Comparison of ENCODE assay signal across 14 mouse cellular contexts in the genomic region with DNA sequence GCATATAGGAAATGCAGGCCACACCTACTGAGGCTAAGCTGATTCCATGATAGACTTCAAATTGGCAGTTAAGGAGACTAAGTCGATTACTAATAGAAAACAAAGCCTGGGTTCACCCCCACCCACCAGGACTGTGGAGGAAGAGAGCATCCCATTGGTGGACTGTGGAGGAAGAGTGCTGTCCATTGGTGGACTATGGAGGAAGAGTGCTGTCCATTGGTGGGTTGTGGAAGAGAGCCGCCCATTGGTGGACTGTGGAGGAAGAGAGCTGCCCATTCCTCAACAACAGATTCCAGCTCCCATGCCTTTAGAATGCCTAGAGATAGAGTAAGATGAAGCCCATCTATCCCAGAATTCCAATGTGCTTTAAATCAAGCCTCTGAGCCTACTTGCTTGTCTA. TPM values are rescaled to one million over a fixed set of nuclear protein-coding genes. Genes with fewer than 3 reads are reported as not detected.
DNase-seq lines count a peak whose midpoint lies in the region; TF ChIP-seq lines count a peak whose summit lies in the region.
"Had no signal": no experiment of that assay in that cellular context is flagged by ENCODE, and none has a peak within 500 bp of the region (broad histone marks: within the 10 kb centered on the region; RNA-seq: fewer than 3 reads in every experiment).

No protein-coding gene starts in this region.

- H3K4me1 ChIP-seq in cerebellum, adult 2 months (ENCODE audit: control insufficient read depth, insufficient read depth, low read length) = peaks cover 62% of the 10 kb centered on the region

- H3K27ac ChIP-seq in cerebellum, adult 2 months (ENCODE audit: insufficient read depth, low read length) = 0 out of 2 replicates have a peak overlapping the region, but pooled peaks have one; percentile 47
- H3K27ac ChIP-seq in left cerebral cortex, adult 2 months = peak overlapping the region; percentile 78; the same call in 1 of the 2 replicates
- H3K27ac ChIP-seq: embryonic facial prominence, embryonic 10.5 days; embryonic facial prominence, embryonic 12.5 days; forebrain, embryonic 13.5 days; forebrain, embryonic 15.5 days had no signal

- no peaks in the 10 kb centered on the region for H3K27me3 ChIP-seq in cerebellum, adult 2 months (ENCODE audit: control insufficient read depth, insufficient read depth, low read length)
- H3K27me3 ChIP-seq: embryonic facial prominence, embryonic 12.5 days; forebrain, embryonic 13.5 days; forebrain, embryonic 15.5 days had no signal

- 88% methylated on average over 2 of the region's 2 CpGs for WGBS in cerebellum, adult 2 months

- H3K4me3 ChIP-seq in cerebellum, adult 2 months (replicated peaks; ENCODE audit: insufficient read depth, low read depth, low read length) = no peak overlapping the region
- no peak overlapping the region for H3K4me3 ChIP-seq in left cerebral cortex, adult 2 months
- H3K4me3 ChIP-seq: embryonic facial prominence, embryonic 10.5 days; embryonic facial prominence, embryonic 12.5 days; forebrain, embryonic 13.5 days; forebrain, embryonic 15.5 days had no signal

- TF ChIP-seq POLR2A in cerebellum, adult 2 months (IDR thresholded peaks at IDR 0.05; ENCODE audit: borderline replicate concordance, insufficient read depth, low read length) = no peak

- no peak for DNase-seq in cerebellum, adult 2 months
- no peak for DNase-seq in cerebellum, adult 9-11 months
- DNase-seq in left cerebral cortex, adult 2 months (ENCODE audit: extremely low spot score in 1 of 2, low spot score in 2 of 2) = no peak
- no peak for DNase-seq in left cerebral cortex, postnatal 4 days
- peak; percentile 53 for DNase-seq in A20 (ENCODE audit: low read depth, low spot score)
- DNase-seq in kidney, adult 11 months = no peak
- DNase-seq: forebrain, postnatal 0 days had no signal

- intact Hi-C loops in left cerebral cortex, adult 2 months (cut with DNase I) = loop anchor here (5.0 kb wide), 2 partner anchors 36 to 176 kb away; no protein-coding TSS in a partner anchor
- intact Hi-C loops in left cerebral cortex, postnatal 4 days (cut with DNase I) = no loop called here

- no peak for TF ChIP-seq CTCF in cerebellum, adult 2 months (IDR thresholded peaks at IDR 0.05; ENCODE audit: borderline replicate concordance, insufficient read depth, low read depth, low read length)
- TF ChIP-seq CTCF in left cerebral cortex, adult 2 months (IDR thresholded peaks at IDR 0.05) = no peak

RNA-seq across cellular contexts. Expression of gene Pgbd5, which starts 42.9 kb away (rescaled TPM):
- polyA plus RNA-seq in cerebellum, adult 2 months (2012; rRNA removed) = 142 and 155 TPM in 2 replicates
- total RNA-seq in left cerebral cortex, adult 2 months (2021) = 100 to 1,000 TPM; 208 to 221 TPM
- total RNA-seq in left cerebral cortex, postnatal 4 days (2021) = 10 to 100 TPM; 62.3 to 64.6 TPM
- total RNA-seq: MEL had no signal
- polyA plus RNA-seq: activated CD4-positive, CD25-positive, alpha-beta regulatory T cell, adult 4 months; C2C12 had no signal
